Comparison of ENCODE assay signal across 21 mouse cellular contexts in genomic region chr7:100869877-100870629, GRCm38 (mm10). TPM values are rescaled to one million over a fixed set of nuclear protein-coding genes. Genes with fewer than 3 reads are reported as not detected.
DNase-seq lines count a peak whose midpoint lies in the region; ATAC-seq lines count a peak whose summit lies in the region.
"Had no signal": no experiment of that assay in that cellular context is flagged by ENCODE, and none has a peak within 500 bp of the region (broad histone marks: within the 10 kb centered on the region; RNA-seq: fewer than 3 reads in every experiment).

No protein-coding gene starts in this region.

- peaks cover 48% of the 10 kb centered on the region for H3K36me3 ChIP-seq in limb, embryonic 12.5 days
- H3K36me3 ChIP-seq in limb, embryonic 10.5 days = peaks cover 44% of the 10 kb centered on the region
- H3K36me3 ChIP-seq in midbrain, embryonic 16.5 days (ENCODE audit: control insufficient read depth, insufficient read depth, low read length) = no peaks in the 10 kb centered on the region; the same call in 1 of the 2 replicates
- H3K36me3 ChIP-seq in midbrain, embryonic 11.5 days (ENCODE audit: control insufficient read depth, insufficient read depth, low read length) = peaks cover 10% of the 10 kb centered on the region; the same call in 1 of the 2 replicates

- no peaks in the 10 kb centered on the region for H3K4me1 ChIP-seq in limb, embryonic 12.5 days (replicated peaks)
- peaks cover 8% of the 10 kb centered on the region; the same call in 1 of the 2 replicates for H3K4me1 ChIP-seq in limb, embryonic 10.5 days
- H3K4me1 ChIP-seq in midbrain, embryonic 16.5 days (ENCODE audit: control insufficient read depth, insufficient read depth, low read length) = no peaks in the 10 kb centered on the region
- H3K4me1 ChIP-seq in midbrain, embryonic 11.5 days (ENCODE audit: control insufficient read depth, insufficient read depth, low read length) = no peaks in the 10 kb centered on the region
- H3K4me1 ChIP-seq: midbrain, embryonic 12.5 days; neural tube, embryonic 12.5 days had no signal

- H3K9me3 ChIP-seq in limb, embryonic 12.5 days = no peaks in the 10 kb centered on the region
- no peaks in the 10 kb centered on the region for H3K9me3 ChIP-seq in limb, embryonic 10.5 days (replicated peaks)
- H3K9me3 ChIP-seq in midbrain, embryonic 16.5 days (replicated peaks; ENCODE audit: control insufficient read depth, low read length, poor library complexity, severe bottlenecking) = no peaks in the 10 kb centered on the region
- H3K9me3 ChIP-seq in midbrain, embryonic 11.5 days (ENCODE audit: control insufficient read depth, low read length) = no peaks in the 10 kb centered on the region
- H3K9me3 ChIP-seq: embryonic facial prominence, embryonic 10.5 days; forebrain, embryonic 10.5 days; kidney, embryonic 15.5 days; midbrain, embryonic 12.5 days; neural tube, embryonic 12.5 days had no signal

- peak; percentile 45 to 60 for DNase-seq in cerebellum, postnatal 25 days
- no peak for DNase-seq in cerebellum, adult 8-10 months
- DNase-seq in limb, embryonic 10.5 days (ENCODE audit: low spot score) = no peak
- DNase-seq in midbrain, embryonic 11.5 days (ENCODE audit: low spot score, missing footprints) = no peak
- DNase-seq in layer of hippocampus, postnatal 14 days (ENCODE audit: low spot score in 2 of 2) = no peak
- DNase-seq: adrenal gland, adult 2 months; gastrocnemius, postnatal 14 days; kidney, adult 11 months; kidney, postnatal 36 days; right cerebral cortex, postnatal 14 days; thymus, adult 2 months; thymus, postnatal 4 days had no signal

- no peaks in the 10 kb centered on the region for H3K27me3 ChIP-seq in limb, embryonic 12.5 days
- no peaks in the 10 kb centered on the region for H3K27me3 ChIP-seq in limb, embryonic 10.5 days (ENCODE audit: low read depth, poor library complexity, severe bottlenecking)
- H3K27me3 ChIP-seq in midbrain, embryonic 16.5 days (ENCODE audit: control insufficient read depth, insufficient read depth, low read depth, low read length) = no peaks in the 10 kb centered on the region
- no peaks in the 10 kb centered on the region for H3K27me3 ChIP-seq in midbrain, embryonic 11.5 days (ENCODE audit: control insufficient read depth, insufficient read depth, low read length)
- H3K27me3 ChIP-seq: kidney, embryonic 15.5 days; midbrain, embryonic 12.5 days; neural tube, embryonic 12.5 days had no signal

- ATAC-seq in limb, embryonic 12.5 days (ENCODE audit: insufficient number of reproducible peaks, insufficient read depth, low FRiP score, low TSS enrichment, low read depth) = no peak
- ATAC-seq in midbrain, embryonic 16.5 days = no peak
- no peak for ATAC-seq in midbrain, embryonic 11.5 days (ENCODE audit: low FRiP score)
- ATAC-seq: forebrain, embryonic 16.5 days had no signal

- no peak overlapping the region for H3K4me3 ChIP-seq in limb, embryonic 12.5 days (replicated peaks)
- H3K4me3 ChIP-seq in limb, embryonic 10.5 days = no peak overlapping the region
- no peak overlapping the region for H3K4me3 ChIP-seq in midbrain, embryonic 16.5 days (ENCODE audit: low read depth, low read length)
- H3K4me3 ChIP-seq in midbrain, embryonic 11.5 days (ENCODE audit: low read depth, low read length) = no peak overlapping the region
- H3K4me3 ChIP-seq: embryonic facial prominence, embryonic 10.5 days; forebrain, embryonic 10.5 days; kidney, embryonic 15.5 days; midbrain, embryonic 12.5 days; neural tube, embryonic 12.5 days had no signal

- H3K27ac ChIP-seq in limb, embryonic 12.5 days = peak overlapping the region; percentile 12; the same call in 1 of the 2 replicates
- no peak overlapping the region for H3K27ac ChIP-seq in limb, embryonic 10.5 days
- no peak overlapping the region for H3K27ac ChIP-seq in midbrain, embryonic 16.5 days (ENCODE audit: low read length)
- no peak overlapping the region for H3K27ac ChIP-seq in midbrain, embryonic 11.5 days (ENCODE audit: low read depth, low read length)
- H3K27ac ChIP-seq: embryonic facial prominence, embryonic 10.5 days; forebrain, embryonic 10.5 days; midbrain, embryonic 12.5 days; neural tube, embryonic 12.5 days; stomach, postnatal 0 days had no signal

- no peak overlapping the region for H3K4me2 ChIP-seq in limb, embryonic 12.5 days
- no peak overlapping the region for H3K4me2 ChIP-seq in midbrain, embryonic 16.5 days (ENCODE audit: low read length)
- no peak overlapping the region for H3K4me2 ChIP-seq in midbrain, embryonic 11.5 days
- H3K4me2 ChIP-seq: kidney, embryonic 15.5 days; midbrain, embryonic 12.5 days; neural tube, embryonic 12.5 days had no signal

- no peak overlapping the region for H3K9ac ChIP-seq in limb, embryonic 12.5 days (replicated peaks)
- 0 out of 2 replicates have a peak overlapping the region, but pooled peaks have one; percentile 12 for H3K9ac ChIP-seq in midbrain, embryonic 16.5 days (ENCODE audit: low read depth, low read length)
- H3K9ac ChIP-seq in midbrain, embryonic 11.5 days (ENCODE audit: low read length) = no peak overlapping the region
- H3K9ac ChIP-seq: kidney, embryonic 15.5 days; midbrain, embryonic 12.5 days; neural tube, embryonic 12.5 days had no signal

- WGBS in limb, embryonic 12.5 days = 79% methylated on average over 8 of the region's 8 CpGs
- 92% methylated on average over 8 of the region's 8 CpGs for WGBS in limb, embryonic 10.5 days
- 85% methylated on average over 8 of the region's 8 CpGs for WGBS in midbrain, embryonic 16.5 days
- WGBS in midbrain, embryonic 11.5 days = 90% methylated on average over 8 of the region's 8 CpGs

RNA-seq across cellular contexts. Expression of gene Relt, which starts 6.8 kb away (rescaled TPM):
- 3.5 and 5.8 TPM in 2 replicates for polyA plus RNA-seq in limb, embryonic 12.5 days (2016; fragmentation: Nextera tagmentation; extraction: Ambion mirVana)
- 5.9 and 7.9 TPM in 2 replicates for polyA plus RNA-seq in limb, embryonic 10.5 days (2016; fragmentation: Nextera tagmentation; extraction: Ambion mirVana)
- polyA plus RNA-seq in midbrain, embryonic 16.5 days (2015; fragmentation: Nextera tagmentation; extraction: Ambion mirVana) = 5.0 and 5.4 TPM in 2 replicates
- 1.7 and 2.2 TPM in 2 replicates for polyA plus RNA-seq in midbrain, embryonic 11.5 days (2014; fragmentation: Nextera tagmentation; extraction: Ambion mirVana)
- total RNA-seq in layer of hippocampus, postnatal 14 days (2021) = 10 to 100 TPM; 10.5 to 14.3 TPM

Comparison
In these comparisons a context has a peak if more than half of its experiments do, and no peak if none do; other contexts are left out.
1. DNase-seq: peak in cerebellum, postnatal 25 days (2 of 2); none in cerebellum, adult 8-10 months (single experiment), limb, embryonic 10.5 days (single experiment), midbrain, embryonic 11.5 days (single experiment) and layer of hippocampus, postnatal 14 days (0 of 2).